Mouse (Mus musculus): ENCODE data around the gene Polr3c. TPM values are rescaled to one million over a fixed set of nuclear protein-coding genes. Genes with fewer than 3 reads are reported as not detected.
A peak's percentile ranks its signal among the peaks of the same experiment; 100 is the strongest.
"Not testable (repeated sequence)": the region's sequence is repeated elsewhere in the genome, so short reads cannot be mapped to it uniquely, and the experiment has no call there.

Gene Polr3c
- total RNA-seq, 2 experiments from 2014 or later, result 25.5 to 26.3 TPM

GRCm38 (mm10) chr3:96679159-96679674 lies 48.2 kb downstream of the Polr3c start:
- DNase-seq (ENCODE audit: low spot score in 2 of 2), result no peak

- DNase-seq (ENCODE audit: low spot score in 2 of 2), result no peak
These were observed 49.0 kb downstream of the Polr3c start for GRCm38 (mm10) chr3:96678456-96678855.

GRCm38 (mm10) chr3:96675690-96676089 lies 51.7 kb downstream of the Polr3c start:
- DNase-seq (ENCODE audit: low spot score in 2 of 2), result no peak

- no peak for DNase-seq (ENCODE audit: low spot score in 2 of 2)
These were observed 52.3 kb downstream of the Polr3c start for GRCm38 (mm10) chr3:96675171-96675570.

- DNase-seq (ENCODE audit: low spot score in 2 of 2), result no peak
These were observed 53.0 kb downstream of the Polr3c start for GRCm38 (mm10) chr3:96674442-96674841.

- DNase-seq (ENCODE audit: low spot score in 2 of 2), result no peak
These were observed 53.9 kb downstream of the Polr3c start for GRCm38 (mm10) chr3:96673514-96673913.

GRCm38 (mm10) chr3:96671519-96671918 lies 55.9 kb downstream of the Polr3c start:
- no peak for DNase-seq (ENCODE audit: low spot score in 2 of 2)

GRCm38 (mm10) chr3:96669727-96670468 lies 57.5 kb downstream of the Polr3c start, which contains the start of gene Ankrd35:
TSS of gene Ankrd35 (plus strand) at chr3:96670131.
- DNase-seq (ENCODE audit: low spot score in 2 of 2), result peak; percentile 61 to 66

- DNase-seq (ENCODE audit: low spot score in 2 of 2), result no peak
These were observed 58.9 kb downstream of the Polr3c start for GRCm38 (mm10) chr3:96668424-96669067.

GRCm38 (mm10) chr3:96667316-96667715 lies 60.1 kb downstream of the Polr3c start:
- DNase-seq (ENCODE audit: low spot score in 2 of 2), result no peak

- DNase-seq (ENCODE audit: low spot score in 2 of 2), result no peak
These were observed 60.5 kb downstream of the Polr3c start for GRCm38 (mm10) chr3:96666916-96667315.

- not testable (repeated sequence) for DNase-seq (ENCODE audit: low spot score in 2 of 2)
These were observed 61.6 kb downstream of the Polr3c start for GRCm38 (mm10) chr3:96665732-96666363.

GRCm38 (mm10) chr3:96663432-96664239 lies 63.8 kb downstream of the Polr3c start:
- peak; percentile 90 to 91 for DNase-seq (ENCODE audit: low spot score in 2 of 2)

- DNase-seq (ENCODE audit: low spot score in 2 of 2), result no peak
These were observed 64.6 kb downstream of the Polr3c start for GRCm38 (mm10) chr3:96662731-96663316.

Other genes starting within 250 kb of the Polr3c start
- gene Hfe2, start 202.5 kb downstream of the Polr3c start, total RNA-seq (2021), result under 1 TPM in 1 of 2 experiments, not detected in 1; 0.16 TPM
- gene Txnip, start 169.7 kb downstream of the Polr3c start, total RNA-seq (2021), result 10 to 100 TPM; 48.3 to 49.8 TPM
- gene Gm16253, start 150.6 kb downstream of the Polr3c start, total RNA-seq (2021), result not detected
- gene Polr3gl, start 133.4 kb downstream of the Polr3c start, total RNA-seq (2021), result 10 to 100 TPM; 26.7 to 29.7 TPM
- 10 to 100 TPM; 45.9 to 51.8 TPM for gene Ankrd34a, start 131.0 kb downstream of the Polr3c start, total RNA-seq (2021)
- gene Lix1l, start 126.5 kb downstream of the Polr3c start, total RNA-seq (2021), result 10 to 100 TPM; 31.6 to 32.8 TPM
- gene Rbm8a, start 97.7 kb downstream of the Polr3c start, total RNA-seq (2021), result 10 to 100 TPM; 51.9 to 52.5 TPM
- gene Pex11b, start 92.3 kb downstream of the Polr3c start, total RNA-seq (2021), result 10 to 100 TPM; 48.1 to 49.8 TPM
- gene Gm42957, start 92.2 kb downstream of the Polr3c start, total RNA-seq (2021), result under 1 TPM; 0.10 to 0.44 TPM
- 1 to 10 TPM; 1.1 to 2.5 TPM for gene Itga10, start 82.0 kb downstream of the Polr3c start, total RNA-seq (2021)
- gene Ankrd35, start 57.5 kb downstream of the Polr3c start, total RNA-seq (2021), result 1 to 10 TPM; 6.4 to 6.5 TPM
- gene Pias3, start 31.2 kb downstream of the Polr3c start, total RNA-seq (2021), result 10 to 100 TPM; 28.1 to 30.0 TPM
- gene Nudt17, start 19.1 kb downstream of the Polr3c start, total RNA-seq (2021), result 10 to 100 TPM; 12.1 to 14.6 TPM
- 10 to 100 TPM; 59.6 to 60.9 TPM for gene Rnf115, start within 50 bp of the Polr3c start, total RNA-seq (2021)
- under 1 TPM; 0.29 to 0.58 TPM for gene Pdzk1, start 101.7 kb upstream of the Polr3c start, total RNA-seq (2021)
- not detected for gene Cd160, start 101.7 kb upstream of the Polr3c start, total RNA-seq (2021)
- 1 to 10 TPM; 1.4 to 4.1 TPM for gene Gja5, start 177.1 kb upstream of the Polr3c start, total RNA-seq (2021)
- gene Gpr89, start 177.7 kb upstream of the Polr3c start, total RNA-seq (2021), result 10 to 100 TPM; 40.2 to 45.0 TPM
- gene Gja8, start 198.4 kb upstream of the Polr3c start, total RNA-seq (2021), result not detected